Mouse (Mus musculus): ENCODE results near the gene Cacna1d.

DNA sequence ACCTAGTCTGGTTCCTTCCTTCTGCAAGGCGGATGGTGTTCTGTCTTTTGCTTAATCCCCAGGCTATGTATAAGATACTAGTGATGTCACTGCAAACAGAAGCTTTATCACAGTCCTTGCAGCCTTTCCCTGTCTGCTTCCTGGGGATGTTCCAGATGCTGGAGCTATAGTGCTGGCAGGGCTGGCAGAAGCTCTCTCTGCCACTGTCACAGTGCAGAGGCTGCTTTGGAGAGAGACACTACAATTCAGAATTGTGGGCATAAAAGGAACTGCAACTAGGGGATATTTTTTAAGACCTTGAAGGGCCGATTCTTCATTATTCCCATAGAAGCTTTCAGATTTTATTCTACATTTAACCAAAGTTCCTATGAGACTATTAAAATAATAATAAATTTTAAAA lies 274.1 kb downstream of the Cacna1d start:
- TF ChIP-seq CTCF (IDR thresholded peaks at IDR 0.05; ENCODE audit: low read depth) (no peak), EP300 (IDR thresholded peaks at IDR 0.05; ENCODE audit: low read depth) (no peak)

Measured in liver, postnatal 0 days (tissue).